Mouse (Mus musculus): Measurements from ENCODE around the gene Tecpr2. TPM values are rescaled to one million over a fixed set of nuclear protein-coding genes. Genes with fewer than 3 reads are reported as not detected.

Gene Tecpr2
- total and polyA plus RNA-seq, 3 experiments: 3.6 to 5.2 (median 5.1) TPM

DNA sequence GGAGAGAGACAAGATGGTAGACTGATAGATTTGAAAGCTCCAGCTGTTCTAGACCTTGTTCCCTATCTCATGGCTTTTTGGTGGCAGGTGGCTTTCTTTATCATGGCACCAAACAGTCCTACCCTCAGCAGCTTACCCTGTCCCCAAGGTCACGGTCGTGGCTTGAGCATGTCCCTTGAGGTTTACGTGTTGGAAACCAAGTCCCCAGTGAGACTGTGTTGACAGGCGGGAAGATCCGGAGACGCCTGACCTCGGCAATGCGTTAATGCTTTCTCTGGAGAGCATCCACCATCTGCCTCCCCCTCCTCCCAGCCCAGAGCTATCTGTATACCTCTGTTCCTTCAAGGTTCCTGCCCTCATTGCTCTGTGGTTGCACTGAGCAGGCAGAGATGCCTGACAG lies 94.7 kb downstream of the Tecpr2 start:
- Histone ChIP-seq H3K4me3 (no peak overlapping the region), H3K27ac (no peak overlapping the region), H3K9ac (ENCODE audit: low read depth, low read length) (no peak overlapping the region), H3K27me3 (ENCODE audit: control insufficient read depth, insufficient read depth, low read length) (no peaks in the 10 kb centered on the region), H3K36me3 (ENCODE audit: control insufficient read depth, insufficient read depth, low read length) (no peaks in the 10 kb centered on the region), H3K79me2 (replicated peaks; ENCODE audit: control insufficient read depth, insufficient read depth, low read length) (no peaks in the 10 kb centered on the region), H3K4me1 (ENCODE audit: control insufficient read depth, insufficient read depth, low read length) (peaks cover 1% of the 10 kb centered on the region)
- intact Hi-C loops (cut with DNase I): no loop called here
- no peak for DNase-seq
- TF ChIP-seq POLR2A (IDR thresholded peaks at IDR 0.05; ENCODE audit: insufficient read depth, low read depth, low read length) (peak; percentile 28; the same call in 1 of the 2 replicates), EP300 (IDR thresholded peaks at IDR 0.05; ENCODE audit: insufficient read depth, low read depth, low read length) (no peak)
- WGBS: 61% methylated on average over 8 of the region's 8 CpGs

- intact Hi-C loops (cut with DNase I): no loop called here
- no peak for DNase-seq
- Histone ChIP-seq H3K27ac (peak overlapping the region; percentile 90; the same call in 1 of the 2 replicates), H3K4me1 (ENCODE audit: control insufficient read depth, insufficient read depth, low read length) (peaks cover 1% of the 10 kb centered on the region; the same call in 1 of the 2 replicates), H3K36me3 (ENCODE audit: control insufficient read depth, insufficient read depth, low read length) (no peaks in the 10 kb centered on the region), H3K27me3 (ENCODE audit: control insufficient read depth, insufficient read depth, low read length) (no peaks in the 10 kb centered on the region), H3K9ac (ENCODE audit: low read depth, low read length) (no peak overlapping the region), H3K4me3 (no peak overlapping the region), H3K79me2 (replicated peaks; ENCODE audit: control insufficient read depth, insufficient read depth, low read length) (no peaks in the 10 kb centered on the region)
- TF ChIP-seq POLR2A (IDR thresholded peaks at IDR 0.05; ENCODE audit: insufficient read depth, low read depth, low read length): no peak
- TF ChIP-seq CTCF (IDR thresholded peaks at IDR 0.05): no peak
- no peak for TF ChIP-seq EP300 (IDR thresholded peaks at IDR 0.05; ENCODE audit: insufficient read depth, low read depth, low read length)
- 48% methylated on average over 4 of the region's 4 CpGs for WGBS
Observed at GRCm38 (mm10) chr12:110984598-110984997, 95.5 kb downstream of the Tecpr2 start.

GRCm38 (mm10) chr12:110985141-110985540 lies 96.1 kb downstream of the Tecpr2 start:
- WGBS: 64% methylated on average over 9 of the region's 9 CpGs
- TF ChIP-seq POLR2A (IDR thresholded peaks at IDR 0.05; ENCODE audit: insufficient read depth, low read depth, low read length): no peak
- no peak for TF ChIP-seq CTCF (IDR thresholded peaks at IDR 0.05)
- TF ChIP-seq EP300 (IDR thresholded peaks at IDR 0.05; ENCODE audit: insufficient read depth, low read depth, low read length): no peak
- Histone ChIP-seq H3K4me3 (peak overlapping the region; percentile 49), H3K27me3 (ENCODE audit: control insufficient read depth, insufficient read depth, low read length) (no peaks in the 10 kb centered on the region), H3K79me2 (replicated peaks; ENCODE audit: control insufficient read depth, insufficient read depth, low read length) (no peaks in the 10 kb centered on the region), H3K36me3 (ENCODE audit: control insufficient read depth, insufficient read depth, low read length) (no peaks in the 10 kb centered on the region), H3K4me1 (ENCODE audit: control insufficient read depth, insufficient read depth, low read length) (peaks cover 1% of the 10 kb centered on the region; the same call in 1 of the 2 replicates), H3K9ac (ENCODE audit: low read depth, low read length) (peak overlapping the region; percentile 58), H3K27ac (peak overlapping the region; percentile 90)
- DNase-seq: no peak
- intact Hi-C loops (cut with DNase I): no loop called here

DNA sequence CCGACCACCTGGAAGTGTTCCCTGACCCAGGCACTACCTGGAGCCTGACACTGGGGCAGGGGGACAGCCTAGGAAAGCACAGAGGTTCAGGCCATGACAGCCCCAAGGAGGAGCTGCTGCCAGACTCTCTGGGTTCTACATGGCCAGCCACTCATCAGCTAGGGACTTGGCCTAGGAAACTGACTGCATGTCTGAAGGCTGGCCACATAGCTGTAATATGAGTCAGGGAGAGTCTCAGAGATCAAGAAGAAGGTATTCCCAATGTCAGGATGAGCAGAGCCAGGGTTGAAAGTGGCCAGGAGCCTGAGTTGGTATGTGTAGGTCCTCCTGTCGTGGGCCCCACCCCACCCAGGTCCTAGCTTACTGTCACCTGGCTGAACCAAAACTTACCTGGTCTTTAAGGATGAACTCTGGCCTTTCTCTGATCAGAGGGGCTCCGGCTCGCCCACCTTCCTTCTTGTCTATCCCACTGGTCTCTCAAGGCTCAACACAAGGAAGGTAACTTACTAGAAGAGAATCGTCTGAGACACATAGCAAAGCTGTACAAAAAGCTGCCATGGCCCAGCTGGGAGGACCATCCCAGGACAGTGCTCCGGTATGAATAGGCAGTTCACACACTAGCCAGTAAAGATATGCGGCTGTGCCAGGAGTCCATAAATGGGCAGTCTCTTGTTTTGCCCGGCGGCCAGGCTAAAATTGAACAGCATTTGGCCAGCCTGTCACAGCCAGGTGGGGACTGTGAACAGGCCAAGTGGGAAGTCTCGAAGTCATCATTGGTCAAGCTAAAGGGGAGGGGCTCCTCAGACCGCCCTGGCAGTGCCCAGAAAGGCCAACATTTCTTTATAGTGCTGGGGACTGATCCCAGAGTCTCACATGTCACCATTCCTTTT lies 97.7 kb downstream of the Tecpr2 start:
- TF ChIP-seq POLR2A (IDR thresholded peaks at IDR 0.05; ENCODE audit: insufficient read depth, low read depth, low read length) (peak; percentile 95), CTCF (IDR thresholded peaks at IDR 0.05) (no peak), EP300 (IDR thresholded peaks at IDR 0.05; ENCODE audit: insufficient read depth, low read depth, low read length) (peak; percentile 79)
- WGBS: 61% methylated on average over 11 of the region's 11 CpGs
- intact Hi-C loops (cut with DNase I): no loop called here

DNA sequence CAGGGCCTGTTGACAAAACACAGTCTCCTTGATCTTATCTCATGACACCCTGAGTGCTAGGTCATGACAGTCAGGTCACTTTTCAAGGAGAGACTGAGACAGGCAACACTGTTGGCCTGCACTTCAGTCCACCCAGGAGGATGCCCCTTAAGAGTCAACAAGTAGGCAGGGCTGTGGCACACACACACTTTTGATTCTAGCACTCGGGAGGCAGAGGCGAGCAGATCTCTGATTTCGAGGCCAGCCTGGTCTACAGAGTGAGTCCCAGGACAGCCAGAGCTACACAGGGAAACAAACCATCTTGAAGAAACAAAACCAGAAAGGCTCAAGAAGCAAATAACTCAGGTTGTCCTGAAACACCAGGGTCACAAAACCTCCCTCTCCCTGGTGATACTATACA lies 100.3 kb downstream of the Tecpr2 start:
- no peak overlapping the region for H3K4me3 ChIP-seq
- intact Hi-C loops (cut with DNase I): no loop called here
- no peaks in the 10 kb centered on the region for H3K79me2 ChIP-seq (replicated peaks; ENCODE audit: control insufficient read depth, insufficient read depth, low read length)
- no peak overlapping the region for H3K9ac ChIP-seq (ENCODE audit: low read depth, low read length)
- DNase-seq: no peak
- no peaks in the 10 kb centered on the region for H3K36me3 ChIP-seq (ENCODE audit: control insufficient read depth, insufficient read depth, low read length)
- H3K27ac ChIP-seq: no peak overlapping the region
- 90% methylated on average over 3 of the region's 3 CpGs for WGBS
- TF ChIP-seq EP300 (IDR thresholded peaks at IDR 0.05; ENCODE audit: insufficient read depth, low read depth, low read length): no peak
- no peak for TF ChIP-seq CTCF (IDR thresholded peaks at IDR 0.05)
- TF ChIP-seq POLR2A (IDR thresholded peaks at IDR 0.05; ENCODE audit: insufficient read depth, low read depth, low read length): no peak
- H3K27me3 ChIP-seq (ENCODE audit: control insufficient read depth, insufficient read depth, low read length): no peaks in the 10 kb centered on the region
- H3K4me1 ChIP-seq (ENCODE audit: control insufficient read depth, insufficient read depth, low read length): peaks cover 1% of the 10 kb centered on the region; the same call in 1 of the 2 replicates

More for the DNA sequence above, 97.7 kb downstream of the Tecpr2 start:
- Histone ChIP-seq H3K4me1 (ENCODE audit: control insufficient read depth, insufficient read depth, low read length) (peaks cover 1% of the 10 kb centered on the region; the same call in 1 of the 2 replicates), H3K27ac (peak overlapping the region; percentile 90), H3K36me3 (ENCODE audit: control insufficient read depth, insufficient read depth, low read length) (no peaks in the 10 kb centered on the region), H3K79me2 (replicated peaks; ENCODE audit: control insufficient read depth, insufficient read depth, low read length) (no peaks in the 10 kb centered on the region), H3K4me3 (peak overlapping the region; percentile 49), H3K9ac (ENCODE audit: low read depth, low read length) (peak overlapping the region; percentile 58), H3K27me3 (ENCODE audit: control insufficient read depth, insufficient read depth, low read length) (no peaks in the 10 kb centered on the region)
- peak; percentile 55 to 80 for DNase-seq

GRCm38 (mm10) chr12:110990500-110990899 lies 101.4 kb downstream of the Tecpr2 start:
- H3K27me3 ChIP-seq (ENCODE audit: control insufficient read depth, insufficient read depth, low read length): no peaks in the 10 kb centered on the region

More at GRCm38 (mm10) chr12:110990500-110990899, 101.4 kb downstream of the Tecpr2 start:
- intact Hi-C loops (cut with DNase I): loop anchor here (5.0 kb wide), 1 partner anchor 47 kb away; the partner anchor contains the start of gene Rcor1
- no peak for DNase-seq
- Histone ChIP-seq H3K27ac (no peak overlapping the region), H3K36me3 (ENCODE audit: control insufficient read depth, insufficient read depth, low read length) (no peaks in the 10 kb centered on the region), H3K4me3 (no peak overlapping the region), H3K4me1 (ENCODE audit: control insufficient read depth, insufficient read depth, low read length) (peaks cover 1% of the 10 kb centered on the region; the same call in 1 of the 2 replicates), H3K79me2 (replicated peaks; ENCODE audit: control insufficient read depth, insufficient read depth, low read length) (no peaks in the 10 kb centered on the region), H3K9ac (ENCODE audit: low read depth, low read length) (no peak overlapping the region)
- no peak for TF ChIP-seq EP300 (IDR thresholded peaks at IDR 0.05; ENCODE audit: insufficient read depth, low read depth, low read length)
- no peak for TF ChIP-seq CTCF (IDR thresholded peaks at IDR 0.05)
- no peak for TF ChIP-seq POLR2A (IDR thresholded peaks at IDR 0.05; ENCODE audit: insufficient read depth, low read depth, low read length)
- WGBS: 92% methylated on average over 7 of the region's 7 CpGs

All from heart, adult 2 months (tissue).